Mouse (Mus musculus) small intestine, adult 2 months (tissue): Measurements from ENCODE around the gene Zfp36.

Experiments used
- CTCF ChIP-seq: fragments of 200-500 bp; IDR thresholded peaks from 2 replicates; pipeline ENCODE4 v1.5.1; 2012; ENCODE audit warnings: low read depth, mild to moderate bottlenecking, control low read depth, inconsistent platforms, low read length, moderate library complexity, mixed read lengths; ENCODE audit not compliant: insufficient replicate concordance, insufficient read length; ENCODE audit errors: extremely low read depth
- POLR2A ChIP-seq: fragments of 200-500 bp; IDR thresholded peaks from 2 replicates; pipeline ENCODE4 v1.6.1; 2012; ENCODE audit warnings: low read depth, mild to moderate bottlenecking, control low read depth, inconsistent platforms, low read length, moderate library complexity

GRCm38 (mm10) chr7:28381017-28381790 is 1.2 kb upstream of the Zfp36 start:
- TF ChIP-seq CTCF (no peak), POLR2A (peak; percentile 18; the same call in 1 of the 2 replicates)
